Mouse (Mus musculus): ENCODE results near the gene Atp8b4. TPM values are rescaled to one million over a fixed set of nuclear protein-coding genes. Genes with fewer than 3 reads are reported as not detected.

The Atp8b4 gene
- total RNA-seq, 2 experiments from 2014 or later: not detected

DNA sequence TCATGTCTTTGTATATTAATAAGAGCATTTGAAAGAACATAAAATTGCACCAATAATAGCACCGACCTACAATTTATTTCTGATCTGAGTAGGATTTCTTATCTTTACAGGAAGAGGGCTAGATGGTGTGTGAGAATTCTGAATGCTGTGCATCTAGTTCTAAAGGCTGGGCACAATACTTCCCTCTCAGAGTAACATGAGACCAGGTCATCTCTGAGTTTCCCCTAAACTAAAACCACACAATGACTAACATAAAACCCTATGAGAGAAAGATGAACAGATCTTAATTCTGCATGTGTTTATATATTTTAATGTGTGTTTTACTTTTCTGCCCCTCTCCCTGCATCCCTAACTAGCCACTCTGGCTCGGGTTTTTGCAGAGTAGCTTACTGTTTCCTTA, 101.5 kb downstream of the Atp8b4 start:
- Histone ChIP-seq H3K4me3 (no peak overlapping the region), H3K27ac (no peak overlapping the region)
- no peak for TF ChIP-seq CTCF (conservative IDR thresholded peaks at IDR 0.05)
- no peak for DNase-seq (ENCODE audit: low spot score in 2 of 2)

DNA sequence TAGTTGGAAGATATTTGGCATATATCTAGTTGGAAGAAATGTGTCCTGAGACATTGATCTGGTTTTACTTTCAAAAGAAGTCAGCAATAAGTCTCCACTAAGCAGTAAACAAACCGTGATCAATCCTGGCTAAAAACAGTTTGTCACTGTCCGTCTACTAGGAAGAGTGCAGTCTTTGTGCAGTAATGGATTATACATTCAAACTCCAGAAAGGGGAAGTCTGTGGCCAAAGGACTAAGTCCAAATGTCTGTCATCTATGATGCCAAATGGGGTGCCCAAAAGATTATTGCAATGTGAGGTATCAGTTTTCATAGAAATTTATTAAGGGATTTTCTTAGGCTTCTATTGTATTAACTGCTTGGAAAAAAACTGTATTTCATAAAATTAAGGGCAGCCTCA, 102.3 kb downstream of the Atp8b4 start:
- H3K4me3 ChIP-seq: no peak overlapping the region
- no peak for DNase-seq (ENCODE audit: low spot score in 2 of 2)
- H3K27ac ChIP-seq: no peak overlapping the region
- TF ChIP-seq CTCF (conservative IDR thresholded peaks at IDR 0.05): no peak

DNA sequence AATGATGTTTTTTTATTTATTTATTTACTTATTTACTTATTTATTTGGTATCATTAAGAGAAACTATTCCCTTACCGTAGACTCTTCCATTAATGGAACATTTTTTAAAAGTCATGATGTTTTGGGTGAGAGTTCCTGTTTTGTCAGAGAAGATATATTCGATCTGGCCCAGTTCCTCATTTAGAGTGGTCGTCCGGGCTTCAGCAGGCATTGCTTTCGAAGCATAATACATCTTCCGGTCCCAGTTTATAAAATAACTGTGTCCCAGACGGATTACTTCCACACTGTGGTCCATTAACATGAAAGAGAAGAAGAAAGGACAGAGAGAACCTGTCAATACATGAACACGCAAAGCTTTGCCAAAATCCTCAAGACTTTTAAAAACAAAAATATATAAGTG, 103.0 kb downstream of the Atp8b4 start:
- no peak for TF ChIP-seq CTCF (conservative IDR thresholded peaks at IDR 0.05)
- DNase-seq (ENCODE audit: low spot score in 2 of 2): no peak
- Histone ChIP-seq H3K27ac (no peak overlapping the region), H3K4me3 (no peak overlapping the region)

DNA sequence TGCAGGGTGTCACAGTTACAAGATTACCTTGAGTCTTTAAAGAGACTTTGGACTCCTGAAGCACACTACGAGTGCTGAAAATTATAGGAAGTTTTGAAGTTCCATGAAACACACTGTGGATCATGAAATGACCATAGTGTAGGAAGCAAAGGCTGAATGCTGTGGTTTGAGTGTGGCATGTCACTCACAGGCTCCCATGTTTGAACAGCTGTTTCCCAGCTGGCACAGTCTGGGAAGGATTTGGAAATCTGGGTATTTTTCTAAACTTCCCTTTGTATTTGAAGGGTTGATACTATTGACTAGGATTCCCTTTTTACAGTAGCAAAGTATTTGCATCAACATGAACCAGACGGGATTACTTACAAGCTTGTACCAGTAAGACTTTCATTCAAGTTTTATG, 105.5 kb downstream of the Atp8b4 start:
- H3K4me3 ChIP-seq: no peak overlapping the region
- TF ChIP-seq CTCF (conservative IDR thresholded peaks at IDR 0.05): no peak
- DNase-seq (ENCODE audit: low spot score in 2 of 2): no peak
- no peak overlapping the region for H3K27ac ChIP-seq

DNA sequence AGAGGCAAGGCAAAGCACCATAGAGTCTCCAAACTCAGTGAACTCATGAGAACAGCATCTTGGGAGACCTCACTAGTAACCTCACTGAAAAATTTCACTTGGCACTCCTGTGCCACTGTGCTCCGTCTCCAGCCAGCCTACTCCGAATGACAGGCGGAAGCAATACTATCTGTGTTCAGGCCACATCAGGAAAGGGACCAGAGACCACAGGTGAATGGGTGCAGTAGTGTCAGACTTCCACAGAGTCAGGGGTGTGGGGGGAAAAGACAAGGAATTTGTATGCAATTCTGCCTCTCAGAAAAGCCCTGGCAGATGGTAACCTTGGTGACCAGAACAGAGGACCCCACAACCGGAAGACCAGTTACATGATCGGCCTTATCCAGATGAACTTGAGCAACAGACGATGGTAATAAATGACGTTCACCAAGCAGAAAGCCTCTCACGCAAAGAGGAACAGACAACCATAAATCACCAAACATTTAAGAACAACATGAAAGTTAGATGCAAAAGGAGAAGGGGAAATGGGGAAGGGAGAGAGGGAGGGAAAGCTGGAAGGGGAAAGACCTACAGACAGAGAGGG, 112.9 kb downstream of the Atp8b4 start:
- TF ChIP-seq CTCF (conservative IDR thresholded peaks at IDR 0.05): no peak
- no peak for DNase-seq (ENCODE audit: low spot score in 2 of 2)
- H3K4me3 ChIP-seq: no peak overlapping the region

DNA sequence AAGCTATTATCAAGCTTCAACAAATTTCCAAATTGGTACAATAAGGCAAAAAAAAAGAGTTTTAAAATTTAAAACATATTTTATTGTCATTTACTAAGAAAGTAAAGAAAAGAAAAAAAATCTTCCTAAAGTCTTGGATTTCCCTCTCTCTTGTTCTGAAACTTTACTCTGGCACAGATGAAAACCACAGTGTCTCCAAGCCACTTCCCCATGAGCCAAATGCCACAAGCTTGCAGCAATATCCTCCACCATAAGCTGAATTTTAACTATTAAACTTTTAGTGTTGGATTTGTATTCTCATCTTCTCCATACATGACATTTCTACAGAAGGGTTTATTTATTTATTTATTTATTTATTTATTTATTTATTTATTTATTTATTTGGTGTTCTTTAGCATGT, 114.4 kb downstream of the Atp8b4 start:
- Histone ChIP-seq H3K4me3 (no peak overlapping the region), H3K27ac (no peak overlapping the region)
- DNase-seq (ENCODE audit: low spot score in 2 of 2): no peak
- TF ChIP-seq CTCF (conservative IDR thresholded peaks at IDR 0.05): no peak

More for the DNA sequence above, 112.9 kb downstream of the Atp8b4 start:
- no peak overlapping the region for H3K27ac ChIP-seq

DNA sequence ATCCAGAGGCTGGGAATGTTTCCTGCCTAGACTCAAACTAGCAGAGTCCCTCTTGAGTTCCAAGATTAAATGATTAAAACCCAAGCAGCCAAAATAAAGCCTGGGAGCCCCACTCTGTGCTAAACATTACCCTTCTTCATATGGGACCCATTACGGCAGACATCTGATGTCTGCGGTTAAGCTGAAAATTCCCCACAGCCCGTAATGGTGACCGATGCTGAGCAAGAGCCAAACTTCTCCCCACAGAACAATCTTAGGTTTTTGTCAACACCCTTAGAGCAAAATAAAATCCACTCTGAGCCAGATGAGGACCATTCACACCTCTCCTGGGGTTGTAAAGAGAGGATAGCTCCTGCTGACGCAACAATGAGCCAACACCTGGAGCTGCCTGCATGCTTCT, 120.2 kb downstream of the Atp8b4 start:
- TF ChIP-seq CTCF (conservative IDR thresholded peaks at IDR 0.05): no peak
- no peak for DNase-seq (ENCODE audit: low spot score in 2 of 2)
- Histone ChIP-seq H3K27ac (no peak overlapping the region), H3K4me3 (no peak overlapping the region)

DNA sequence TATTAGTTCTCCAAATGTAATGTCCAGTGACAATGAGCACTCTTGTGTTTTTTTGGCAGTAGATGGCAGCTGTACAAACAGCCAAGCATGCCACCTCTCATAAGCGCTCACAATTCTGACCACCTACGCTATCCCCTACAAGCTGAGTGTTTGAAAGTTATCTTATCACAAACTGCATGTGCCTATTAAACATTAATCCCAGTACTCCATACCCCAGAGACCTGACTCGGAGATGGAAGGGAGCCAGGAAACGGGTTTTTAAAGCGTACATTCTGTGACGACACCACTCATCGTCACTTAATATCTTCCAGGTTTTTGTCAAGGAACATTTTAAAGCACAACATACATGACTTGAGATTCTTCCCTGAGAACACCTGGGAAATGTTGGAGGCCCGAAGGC, 128.8 kb downstream of the Atp8b4 start:
- DNase-seq (ENCODE audit: low spot score in 2 of 2): no peak
- TF ChIP-seq CTCF (conservative IDR thresholded peaks at IDR 0.05): no peak
- Histone ChIP-seq H3K4me3 (no peak overlapping the region), H3K27ac (no peak overlapping the region)

DNA sequence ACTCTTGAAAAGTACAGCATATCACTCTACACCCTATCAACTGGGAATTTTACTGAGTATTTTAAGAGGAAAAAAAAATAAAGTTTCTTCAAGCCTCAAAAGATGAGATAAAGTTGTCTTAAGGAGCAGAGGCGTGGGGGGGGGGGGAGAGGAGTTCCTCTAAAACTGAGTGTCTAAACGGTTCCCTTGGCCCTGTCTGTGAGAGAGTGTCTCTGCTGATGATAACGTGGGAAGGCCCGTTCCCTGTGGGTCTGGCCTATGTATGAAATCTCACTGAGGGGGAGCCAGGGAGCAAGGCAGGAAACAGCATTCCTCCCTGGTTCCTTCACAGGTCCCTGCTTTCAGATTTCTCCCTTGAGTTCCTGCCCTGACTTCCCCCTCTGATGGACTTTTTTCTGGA, 130.7 kb downstream of the Atp8b4 start:
- no peak for DNase-seq (ENCODE audit: low spot score in 2 of 2)
- Histone ChIP-seq H3K4me3 (no peak overlapping the region), H3K27ac (no peak overlapping the region)
- TF ChIP-seq CTCF (conservative IDR thresholded peaks at IDR 0.05): no peak

DNA sequence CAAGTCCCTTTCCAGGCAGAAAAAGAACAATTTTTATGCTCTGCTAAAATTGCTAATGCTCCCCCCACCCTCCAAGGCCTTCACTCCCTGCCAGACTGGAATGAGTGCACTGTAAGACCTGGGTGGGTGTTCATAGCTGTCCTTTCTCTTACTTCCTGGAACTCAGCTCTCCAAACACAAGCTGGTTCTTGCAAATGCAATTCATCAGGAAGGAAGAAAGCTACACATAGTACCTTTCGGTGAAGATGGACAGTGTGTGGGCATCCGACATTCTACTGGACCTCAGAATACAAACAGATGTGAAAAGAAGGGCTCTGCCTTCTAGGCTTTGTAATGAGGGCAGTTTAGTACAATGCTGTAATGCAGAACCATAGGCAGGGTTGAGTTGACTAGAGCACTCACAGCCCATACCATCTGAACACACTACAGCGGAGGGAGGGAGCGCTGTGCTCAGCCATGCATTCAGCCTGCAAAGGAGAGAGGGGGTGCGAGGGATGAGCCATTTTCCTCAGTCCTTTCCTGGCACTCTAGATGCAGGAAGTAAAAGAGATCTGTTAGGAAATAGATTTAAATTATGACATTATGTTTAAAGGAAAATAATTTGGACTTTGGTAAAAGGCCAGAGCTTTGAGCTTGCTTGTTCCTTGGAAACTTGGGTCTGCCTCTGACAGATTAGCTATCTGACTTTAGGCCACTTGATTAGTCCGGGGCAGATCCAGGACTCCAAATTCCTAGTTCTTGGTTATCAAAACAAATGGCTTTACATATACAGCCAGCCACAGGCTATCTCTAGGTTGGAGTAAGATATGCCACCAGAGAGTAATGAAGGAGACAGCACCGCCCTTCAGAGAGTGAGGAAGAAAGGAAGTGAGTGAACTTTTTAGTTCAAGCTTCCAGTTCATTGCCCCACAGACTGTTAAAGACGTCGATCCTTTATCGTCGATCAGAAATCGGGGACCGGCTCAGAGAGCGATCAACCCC, 136.4 kb downstream of the Atp8b4 start:
- no peak overlapping the region for H3K27ac ChIP-seq
- no peak for DNase-seq (ENCODE audit: low spot score in 2 of 2)
- H3K4me3 ChIP-seq: no peak overlapping the region
- no peak for TF ChIP-seq CTCF (conservative IDR thresholded peaks at IDR 0.05)

- DNase-seq (ENCODE audit: low spot score in 2 of 2): peak; percentile 64 to 86
- TF ChIP-seq CTCF (conservative IDR thresholded peaks at IDR 0.05): peak; percentile 98
- Histone ChIP-seq H3K4me3 (no peak overlapping the region), H3K27ac (no peak overlapping the region)
These were observed 137.3 kb downstream of the Atp8b4 start for GRCm38 (mm10) chr2:126363050-126363744.

DNA sequence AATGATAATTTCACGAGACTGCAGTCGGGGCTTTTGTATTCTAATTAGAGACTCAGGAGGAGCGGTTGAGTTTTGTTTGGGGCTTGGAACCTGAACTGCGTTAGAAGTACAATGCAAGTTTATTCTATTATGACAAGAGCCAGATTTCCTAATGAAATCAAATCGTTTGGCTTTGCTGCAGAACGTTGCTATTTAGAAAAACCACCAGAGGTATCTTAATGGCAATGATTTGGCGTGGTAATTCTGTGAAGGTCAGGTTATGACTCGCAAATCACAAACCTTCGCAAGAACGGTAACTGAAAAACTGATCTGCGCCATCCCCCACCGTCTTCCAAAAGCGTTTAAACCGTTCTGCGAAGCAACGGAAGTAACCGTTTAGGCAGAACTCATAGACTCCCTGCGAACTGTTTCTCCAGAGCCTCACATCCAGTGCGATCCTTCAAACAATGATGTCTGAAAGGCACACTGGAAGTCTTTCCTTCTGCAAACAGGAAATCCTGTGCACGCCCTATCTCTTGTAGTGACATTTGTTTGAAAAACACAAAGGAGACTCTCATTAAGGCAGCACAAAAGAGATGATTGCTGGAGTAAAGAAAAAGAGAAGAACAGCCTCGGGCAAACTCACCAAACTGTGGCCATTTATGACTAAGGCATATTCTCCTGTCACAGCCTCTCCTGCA, 139.2 kb downstream of the Atp8b4 start:
- no peak for TF ChIP-seq CTCF (conservative IDR thresholded peaks at IDR 0.05)
- H3K27ac ChIP-seq: no peak overlapping the region
- no peak overlapping the region; the same call in 1 of the 2 replicates for H3K4me3 ChIP-seq
- DNase-seq (ENCODE audit: low spot score in 2 of 2): no peak

DNA sequence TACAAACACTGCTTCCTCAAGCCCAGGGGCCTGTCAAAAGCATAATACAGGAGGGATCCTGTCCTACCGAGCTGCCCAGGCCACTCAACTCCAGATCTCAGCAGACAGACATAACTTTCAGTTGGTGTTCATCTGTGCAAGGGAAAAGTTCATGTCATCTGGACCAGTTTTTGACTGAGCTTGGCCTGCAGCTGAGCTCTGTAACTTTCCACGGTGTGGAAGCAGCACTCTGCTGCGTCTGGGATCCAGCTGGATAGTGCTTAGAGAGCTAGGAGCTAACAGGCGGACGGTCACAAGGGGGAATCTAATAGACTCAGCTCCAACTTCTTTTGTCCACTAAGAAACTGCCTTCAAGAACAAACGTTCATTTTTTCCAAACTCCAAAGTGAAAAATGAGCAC, 139.8 kb downstream of the Atp8b4 start:
- DNase-seq (ENCODE audit: low spot score in 2 of 2): no peak
- no peak overlapping the region for H3K4me3 ChIP-seq
- H3K27ac ChIP-seq: no peak overlapping the region
- no peak for TF ChIP-seq CTCF (conservative IDR thresholded peaks at IDR 0.05)
